Mouse (Mus musculus): ENCODE data around the gene Tbkbp1. TPM values are rescaled to one million over a fixed set of nuclear protein-coding genes. Genes with fewer than 3 reads are reported as not detected.
A peak's percentile ranks its signal among the peaks of the same experiment; 100 is the strongest.

The Tbkbp1 gene
- total RNA-seq, 2 experiments from 2014 or later, result 10.6 to 12.8 TPM

DNA sequence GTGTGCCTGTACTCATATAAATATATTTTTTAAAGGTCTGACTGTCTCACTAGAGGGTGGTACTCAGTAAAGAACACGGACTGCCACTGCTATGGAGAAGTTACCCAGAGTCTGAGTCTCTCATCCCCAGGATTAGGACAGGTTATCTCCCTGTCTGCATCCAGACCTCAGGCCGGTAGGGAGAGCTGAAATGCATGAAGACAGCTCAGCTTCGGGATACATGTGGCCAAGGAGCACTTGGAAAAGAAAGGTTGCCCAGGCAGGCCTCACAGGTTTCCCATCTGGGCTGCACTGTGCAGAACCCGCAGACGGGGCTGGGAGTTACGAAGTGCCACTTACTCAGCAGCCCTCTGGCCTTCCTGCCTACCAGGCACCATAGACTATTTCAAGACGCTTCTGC is 5.7 kb upstream of the Tbkbp1 start:
- DNase-seq, result no peak

DNA sequence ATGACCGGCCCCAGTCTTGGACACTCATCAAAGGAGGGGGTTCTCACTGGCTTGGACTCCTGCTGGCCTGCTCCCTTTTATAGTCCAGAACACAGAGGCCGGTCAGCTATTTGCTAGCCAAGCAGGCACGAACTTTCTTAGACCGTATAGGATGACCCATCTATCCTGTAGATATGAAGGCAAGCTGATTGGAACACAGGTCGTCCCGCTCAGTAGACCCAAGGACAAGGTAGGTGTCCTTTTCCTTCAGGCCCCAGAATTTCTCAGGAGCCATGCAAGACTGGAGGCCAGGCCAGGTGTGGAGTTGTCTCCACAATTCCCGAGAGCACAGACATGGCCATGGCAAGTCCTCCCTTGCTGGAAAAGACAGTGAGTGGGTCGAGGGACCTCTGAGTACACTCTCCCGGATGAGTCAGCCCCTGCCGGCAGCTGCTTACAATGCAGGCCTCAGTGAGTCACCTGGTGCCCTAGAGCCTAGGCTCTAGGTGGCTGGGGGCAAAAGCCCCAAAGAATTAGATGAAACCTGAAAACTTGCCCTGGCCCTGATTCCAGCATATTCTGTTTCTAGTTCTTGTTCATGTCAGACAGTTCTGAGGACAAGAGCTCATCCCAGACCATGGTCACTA is 1.5 kb upstream of the Tbkbp1 start:
- peak; percentile 72 to 73 for DNase-seq

DNA sequence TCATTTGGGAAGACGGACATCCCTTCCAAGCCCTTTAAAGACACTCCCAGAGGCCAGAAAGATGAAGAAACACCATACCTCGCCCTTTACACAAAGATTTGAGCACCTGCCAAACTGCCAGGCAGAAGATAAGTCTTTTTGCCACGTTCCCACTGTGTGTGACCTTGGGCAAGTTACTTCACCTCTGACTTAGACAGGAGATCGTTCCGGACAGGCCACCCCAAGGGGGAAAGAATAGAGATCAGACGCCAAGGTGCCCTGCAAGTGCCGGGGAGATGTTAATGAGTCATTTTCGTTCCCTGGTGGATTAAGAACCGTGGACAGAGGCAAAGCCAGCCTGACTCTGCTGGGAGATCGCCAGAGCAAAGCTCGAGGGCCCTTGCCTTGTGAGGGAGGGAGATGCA is 730 bp upstream of the Tbkbp1 start:
- DNase-seq, result peak; percentile 66 to 75

DNA sequence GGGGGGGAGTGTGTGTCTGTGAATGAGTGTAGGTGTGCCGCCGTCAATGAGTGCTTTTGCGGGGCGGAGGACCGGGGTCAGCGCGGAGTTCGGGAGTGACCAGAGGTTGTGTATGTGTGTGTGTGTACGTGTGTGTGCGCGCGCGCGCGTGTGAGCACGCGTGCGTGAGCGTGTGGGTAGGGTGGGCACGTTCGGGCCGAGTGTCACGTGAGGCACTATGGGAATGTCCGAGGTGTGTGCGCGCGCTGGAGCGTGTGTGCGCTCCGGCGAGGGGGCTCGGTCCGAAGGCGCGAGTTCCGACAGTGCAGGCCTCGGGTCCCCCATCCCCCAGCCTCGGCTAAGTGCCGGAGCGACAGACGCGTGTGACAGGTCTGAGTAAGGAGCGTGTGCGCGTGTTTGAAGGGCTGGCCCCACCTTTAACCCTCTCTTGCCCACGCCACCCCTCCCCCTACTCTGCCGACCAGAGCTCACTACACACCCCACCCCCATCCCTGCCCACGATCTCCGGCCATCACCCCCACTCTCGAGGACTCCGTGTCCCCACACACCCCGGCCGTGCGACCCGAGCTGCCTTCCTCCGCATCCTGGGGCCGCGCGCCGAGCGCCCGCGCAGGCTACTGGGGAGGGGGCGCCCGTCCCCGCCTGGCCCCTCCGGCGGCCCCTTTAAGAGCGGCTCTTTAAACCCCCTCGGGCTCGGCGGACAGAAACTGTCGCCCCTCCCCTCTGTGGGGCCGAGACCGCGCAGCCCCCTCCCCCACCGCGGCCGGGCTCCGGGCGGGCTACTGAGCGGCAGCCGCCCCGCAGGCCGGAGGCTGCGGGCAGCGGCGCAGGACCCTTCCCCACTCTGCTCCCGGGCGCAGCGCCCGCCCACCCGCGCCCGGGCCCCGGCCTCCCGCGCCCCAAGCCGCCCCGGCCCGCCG is 624 bp downstream of the Tbkbp1 start:
- peak; percentile 48 to 67 for DNase-seq

DNA sequence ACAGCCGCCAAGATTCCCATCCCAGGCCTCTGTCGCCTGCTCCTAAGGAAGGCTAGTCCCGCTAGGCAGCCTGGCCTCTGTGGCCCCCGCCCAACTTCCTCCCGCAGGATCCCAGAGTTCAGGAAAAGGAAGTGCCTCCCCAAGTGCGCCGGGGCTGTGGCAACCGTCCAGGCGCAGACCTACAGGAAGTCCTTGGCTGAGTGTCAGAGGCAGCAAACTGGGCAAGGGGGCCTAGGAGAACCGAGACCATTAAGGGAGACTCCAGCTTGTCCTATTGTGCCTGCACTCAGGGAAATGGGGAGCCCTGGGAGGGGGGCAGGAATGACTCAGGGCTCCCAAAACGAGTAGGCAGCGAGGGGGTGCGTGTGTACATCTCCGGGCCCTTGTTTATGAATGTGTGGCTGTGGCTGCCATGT is 1.3 kb downstream of the Tbkbp1 start:
- DNase-seq, result peak; percentile 77 to 83

DNA sequence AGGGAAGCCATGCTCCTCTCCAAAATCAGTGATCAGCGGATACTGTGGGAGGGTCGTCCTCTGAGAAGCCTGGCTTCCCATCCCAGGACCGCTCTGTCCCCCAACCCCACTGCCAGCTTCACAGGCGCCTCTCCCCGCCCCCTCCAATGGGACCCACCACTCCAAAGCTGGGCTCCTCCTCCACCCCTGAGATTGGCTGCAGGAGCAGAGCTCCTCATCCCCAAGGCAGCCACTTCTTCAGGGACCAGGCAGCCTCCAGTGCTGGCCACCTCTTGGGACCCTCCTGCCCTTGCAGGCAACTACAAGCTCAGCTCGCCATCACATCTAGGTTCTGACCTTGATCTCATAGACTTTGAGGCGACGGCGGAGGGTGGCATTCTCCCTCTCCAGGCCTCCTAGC is 2.3 kb downstream of the Tbkbp1 start:
- DNase-seq, result no peak

DNA sequence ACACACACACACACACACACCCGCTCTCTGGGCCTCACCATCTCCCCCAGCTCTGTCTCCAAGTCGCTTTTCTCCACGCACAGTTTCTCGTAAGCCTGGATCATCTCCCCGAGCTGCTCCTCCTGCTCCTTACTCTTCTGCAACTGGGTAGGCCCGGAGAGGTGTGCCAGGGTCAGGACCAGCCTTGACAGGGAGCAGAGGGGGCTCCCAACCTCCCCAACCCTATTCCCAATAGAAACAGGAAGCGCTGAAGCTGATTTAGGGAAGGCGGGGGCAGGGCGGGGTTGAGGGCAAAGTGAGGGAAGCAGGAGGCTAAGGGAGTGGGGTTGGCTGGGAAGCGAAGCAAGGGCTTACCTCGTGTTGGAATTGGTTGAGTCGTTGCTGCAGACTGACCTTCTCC is 2.7 kb downstream of the Tbkbp1 start:
- no peak for DNase-seq

DNA sequence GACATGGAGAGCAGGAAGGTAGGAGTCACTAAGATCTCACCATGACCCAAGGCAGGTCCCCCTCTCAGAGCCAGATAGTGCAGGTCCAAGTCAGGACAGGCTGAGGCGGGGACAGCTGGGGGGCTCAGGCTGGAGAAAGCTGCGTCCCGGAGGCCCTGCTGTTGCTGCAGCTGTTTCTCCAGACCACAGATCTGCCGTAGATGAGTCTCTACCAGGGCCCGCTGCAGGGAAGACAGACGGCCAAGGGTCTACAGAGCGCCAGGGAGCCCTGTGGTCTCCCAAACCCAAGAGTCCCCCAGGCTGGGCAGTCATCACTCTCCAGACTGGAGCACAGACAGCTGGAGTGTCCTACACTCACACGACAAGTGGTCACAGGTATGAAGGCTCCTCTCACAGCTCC is 4.0 kb downstream of the Tbkbp1 start:
- DNase-seq, result no peak

DNA sequence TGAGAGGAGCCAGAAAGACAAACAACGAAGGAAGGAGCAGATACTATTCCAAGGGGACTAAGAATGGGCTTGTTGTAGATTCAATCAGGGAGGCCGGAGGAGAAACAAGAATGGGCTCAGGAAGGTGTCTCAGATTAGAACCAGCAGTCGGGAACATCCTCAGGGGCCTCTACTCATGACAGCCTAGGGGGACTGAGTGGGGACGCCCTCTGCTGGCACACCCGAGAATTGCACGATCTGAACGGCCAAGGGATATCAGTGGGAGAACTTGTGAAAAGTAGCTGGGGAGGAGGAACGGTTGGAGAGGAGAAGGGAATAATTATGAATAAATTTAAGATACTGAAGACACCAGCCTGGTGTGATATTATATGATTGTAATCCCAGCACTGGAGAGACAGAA is 4.6 kb downstream of the Tbkbp1 start:
- DNase-seq, result peak; percentile 81 to 84

DNA sequence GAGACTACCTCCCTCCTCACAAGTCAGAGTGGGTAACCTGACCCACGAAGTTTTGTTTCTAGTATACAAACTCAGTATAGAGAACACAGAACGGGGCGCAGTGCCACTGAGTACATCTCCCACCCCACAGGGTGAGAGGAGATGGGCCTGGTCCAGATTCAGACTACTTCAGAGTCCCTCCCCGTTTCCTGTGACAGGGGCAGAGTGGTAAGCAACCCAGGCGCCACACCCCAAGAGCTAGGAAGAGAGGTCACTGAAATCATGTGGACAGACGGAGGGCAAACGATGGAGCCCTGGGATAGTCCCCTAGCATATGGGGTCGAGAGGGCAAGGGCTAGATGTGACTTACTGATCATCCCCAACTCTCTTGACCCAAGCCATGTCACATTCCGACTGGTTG is 5.3 kb downstream of the Tbkbp1 start:
- DNase-seq, result no peak

DNA sequence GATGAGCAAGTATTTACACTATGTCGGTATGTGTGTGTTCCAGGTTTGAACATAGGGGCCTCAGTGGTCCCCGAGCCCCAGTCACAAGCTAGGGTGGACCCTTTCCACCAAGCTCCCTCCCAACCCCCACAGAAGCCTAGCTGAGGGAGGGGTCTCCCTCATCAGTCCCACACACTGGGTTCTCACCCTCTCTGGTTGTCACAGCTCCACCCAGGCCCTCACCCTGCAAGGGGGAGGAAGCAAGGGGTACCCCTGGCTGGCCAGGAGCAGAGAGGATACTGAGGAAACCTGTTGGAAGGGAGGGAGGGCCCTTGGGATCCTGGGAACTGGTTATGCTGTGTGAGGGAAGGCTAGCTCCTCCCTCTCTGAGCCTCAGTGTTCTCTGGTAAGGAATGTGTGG is 6.0 kb downstream of the Tbkbp1 start:
- no peak for DNase-seq

DNA sequence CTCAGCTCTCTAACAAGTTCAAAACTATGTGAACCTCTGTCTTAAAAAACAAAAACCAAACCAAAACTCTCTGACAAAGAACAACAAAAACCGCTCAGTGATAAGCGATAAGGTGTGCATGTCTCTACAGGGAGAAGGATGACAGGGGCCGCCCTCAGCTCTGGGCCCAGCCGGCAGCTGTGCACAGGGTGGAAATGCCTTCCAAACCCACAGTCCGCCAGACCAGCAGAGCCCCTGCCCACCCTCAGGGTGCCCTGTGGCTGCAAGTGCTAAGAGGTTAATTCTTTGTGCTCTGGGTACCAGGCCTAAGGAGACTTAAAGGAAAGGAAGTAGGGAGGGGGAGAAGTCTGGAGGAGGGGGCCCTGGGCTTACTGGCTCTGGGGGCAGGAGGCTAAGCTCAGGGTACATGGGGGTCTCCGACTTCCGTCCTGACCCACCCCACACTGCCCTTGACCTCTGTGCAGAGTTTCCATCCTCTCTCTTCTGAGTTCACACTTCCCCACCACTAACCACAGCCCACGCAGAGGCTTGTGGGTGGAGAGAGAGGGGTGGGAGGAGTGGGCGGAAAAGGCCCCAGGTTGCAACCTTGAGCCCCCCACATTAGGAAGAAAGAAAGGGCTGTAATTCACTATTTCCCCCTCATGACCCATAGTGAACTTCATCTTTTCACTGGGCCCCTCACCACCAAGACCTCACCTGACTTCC is 7.9 kb downstream of the Tbkbp1 start:
- DNase-seq, result no peak

DNA sequence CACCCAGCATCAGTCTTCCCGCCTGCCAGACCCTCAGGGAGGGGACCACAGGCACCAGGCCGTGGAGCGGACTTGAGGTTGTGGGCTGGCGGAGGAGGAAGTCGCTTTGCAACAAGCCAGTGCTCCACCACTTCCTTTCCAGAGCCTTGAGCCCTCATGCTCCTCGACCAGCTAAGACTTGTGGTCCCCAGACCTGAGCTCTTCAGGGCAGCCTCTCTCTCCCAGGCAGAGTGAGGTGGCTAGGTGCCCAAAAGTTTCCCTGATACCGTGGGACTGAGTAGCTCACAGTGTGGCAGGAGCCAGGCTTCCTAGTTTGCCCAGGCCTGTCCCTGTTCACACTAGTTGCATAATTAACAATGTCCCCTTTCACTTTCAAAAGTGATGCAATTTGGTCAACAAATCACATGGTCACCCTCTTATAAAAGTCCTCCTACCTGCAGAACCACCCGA is 9.1 kb downstream of the Tbkbp1 start:
- no peak for DNase-seq

DNA sequence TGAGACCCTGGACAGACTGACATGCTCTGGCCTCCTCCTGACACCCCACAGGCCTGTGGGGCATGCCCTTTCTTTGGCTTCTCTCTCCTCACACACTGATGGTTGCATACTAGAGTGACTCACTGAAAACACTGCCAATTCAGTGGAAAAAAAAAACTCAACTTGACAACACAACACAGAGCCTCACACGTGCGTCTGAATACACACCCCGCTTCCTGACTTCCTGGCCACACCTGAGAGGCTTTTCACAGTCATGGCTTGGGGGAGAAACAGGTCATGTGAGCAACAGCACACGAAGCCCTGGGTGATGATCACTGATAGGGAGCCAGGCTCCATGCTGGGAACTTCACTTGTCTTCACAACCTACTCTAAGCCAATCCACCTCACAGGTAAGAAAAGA is 10.5 kb downstream of the Tbkbp1 start:
- no peak for DNase-seq

DNA sequence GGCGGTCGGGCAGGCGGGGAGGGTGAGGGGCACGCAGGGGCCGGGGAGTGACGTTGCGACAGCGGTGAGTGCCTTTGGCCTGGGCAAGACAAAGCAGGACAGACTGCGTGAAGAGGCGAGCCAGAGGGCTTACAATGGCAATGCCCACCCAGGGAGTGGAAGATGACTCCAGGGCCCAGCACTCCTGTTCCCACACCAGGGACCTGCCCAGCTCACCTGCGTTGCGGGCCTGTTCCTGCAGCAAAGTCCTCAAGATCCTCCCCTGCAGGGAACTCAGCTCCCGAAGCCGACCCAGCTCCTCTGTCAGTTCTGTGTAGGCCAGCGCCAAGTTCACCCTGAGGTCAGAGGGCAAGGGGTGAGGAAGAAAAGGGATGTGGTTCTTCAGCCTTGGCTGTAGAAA is 12.0 kb downstream of the Tbkbp1 start:
- no peak for DNase-seq

DNA sequence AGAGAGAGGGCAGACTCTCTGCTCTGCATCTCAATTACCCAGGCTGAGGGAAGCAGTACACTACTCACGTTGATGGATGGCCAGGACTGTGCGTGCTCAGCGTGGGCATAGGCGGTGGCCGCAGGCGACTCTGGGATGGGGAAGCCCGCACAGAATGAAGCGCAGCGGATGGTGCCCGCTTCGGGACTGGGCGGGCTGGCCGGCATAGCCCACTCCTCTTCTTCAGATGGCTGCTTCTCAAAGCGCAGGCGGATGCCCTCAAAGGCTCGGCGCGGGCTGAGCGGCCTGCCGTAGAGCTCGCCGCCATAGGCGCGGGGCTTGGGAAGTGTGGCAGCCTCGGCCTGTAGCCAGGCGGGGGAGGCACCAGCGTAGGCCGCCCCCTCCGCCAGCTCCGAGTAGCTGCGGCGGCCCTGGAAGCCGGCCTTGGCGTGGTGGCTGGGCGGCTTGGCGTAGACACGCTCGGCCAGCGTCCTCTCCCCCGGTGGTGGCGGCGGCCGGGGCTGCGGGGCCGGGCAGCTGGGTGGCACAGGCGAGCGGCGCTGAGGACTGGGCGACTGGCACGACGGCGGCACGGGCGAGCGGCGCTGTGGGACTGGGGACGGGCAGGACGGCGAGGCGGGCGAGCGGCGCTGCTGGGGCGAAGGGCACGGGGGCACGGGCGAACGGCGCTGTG is 12.6 kb downstream of the Tbkbp1 start:
- DNase-seq, result peak; percentile 73 to 78

DNA sequence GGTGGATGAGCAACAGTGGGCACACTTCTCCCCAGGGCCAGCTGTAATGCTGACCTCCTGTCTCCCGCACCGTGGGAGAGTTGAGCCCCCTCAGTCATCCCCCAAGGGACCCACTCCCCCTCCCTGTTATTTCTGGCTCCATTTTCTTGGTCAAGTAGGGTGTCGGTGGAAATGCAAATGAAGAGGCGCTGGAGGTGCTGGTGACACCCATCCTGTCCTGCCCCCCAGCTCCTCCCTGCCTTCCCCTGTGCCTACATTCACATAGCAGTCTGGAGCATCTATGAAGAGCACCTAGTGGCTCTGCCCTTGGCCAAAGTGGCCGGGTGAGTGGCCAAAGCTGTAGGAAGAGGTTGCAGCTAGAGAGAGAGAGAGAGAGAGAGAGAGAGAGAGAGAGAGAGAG is 18.0 kb downstream of the Tbkbp1 start:
- no peak for DNase-seq

DNA sequence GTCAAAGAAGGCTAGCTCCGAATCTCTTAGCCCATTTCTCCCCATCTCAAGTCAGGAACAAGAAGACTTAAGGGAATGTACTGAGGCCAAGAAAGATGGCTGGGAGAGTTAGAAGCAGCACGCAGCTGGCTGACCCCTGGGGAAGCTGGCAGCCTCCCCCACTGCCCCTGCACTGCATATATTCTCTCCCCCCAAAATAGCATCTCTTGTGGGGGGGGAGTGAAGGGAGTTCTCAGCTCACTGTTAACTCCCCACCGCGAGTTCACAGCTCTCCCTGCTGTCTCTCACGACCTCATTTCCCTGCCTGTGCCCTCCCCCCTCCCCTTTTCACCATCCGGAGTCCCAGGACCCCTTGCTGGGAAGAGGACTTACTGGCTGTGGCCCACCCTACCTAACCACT is 19.1 kb downstream of the Tbkbp1 start:
- DNase-seq, result no peak

DNA sequence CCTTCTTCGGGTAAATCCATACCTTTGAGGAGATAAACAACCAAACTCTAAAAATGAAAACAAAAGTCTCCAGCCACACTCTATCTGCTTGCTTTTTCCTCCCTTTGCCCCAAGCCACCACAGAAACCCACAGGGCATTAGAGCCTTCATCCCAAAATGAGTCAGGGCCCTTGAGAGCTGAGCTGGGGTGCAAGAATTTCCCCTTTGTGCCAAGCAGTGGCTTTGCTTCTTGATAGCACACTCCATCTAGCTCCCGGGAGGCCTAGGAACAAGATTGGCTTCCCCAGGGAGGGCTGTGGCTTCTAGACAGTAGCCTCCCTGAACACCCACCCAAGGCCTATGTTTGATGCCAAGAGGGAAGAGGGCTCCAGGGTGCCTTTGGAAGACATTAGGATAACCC is 19.6 kb downstream of the Tbkbp1 start:
- DNase-seq, result no peak

DNA sequence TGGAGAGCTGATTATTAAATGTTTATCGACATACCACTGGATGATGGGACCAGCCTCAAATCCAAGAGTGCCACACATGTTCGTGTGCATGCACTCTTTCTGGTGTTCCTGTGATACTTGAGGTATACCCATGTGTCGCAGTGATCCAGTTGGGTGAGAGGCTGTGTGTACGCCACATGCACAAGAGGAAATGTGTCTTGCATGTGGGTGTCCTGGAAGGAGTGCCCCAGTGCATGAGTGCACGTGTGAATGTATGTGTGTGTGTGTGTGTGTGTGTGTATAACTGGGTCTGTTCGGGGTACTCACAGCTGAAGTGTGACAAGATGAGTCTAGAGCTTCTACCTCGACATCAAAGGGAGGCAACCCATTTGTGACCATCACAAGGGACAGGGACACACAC is 21.0 kb downstream of the Tbkbp1 start:
- no peak for DNase-seq

DNA sequence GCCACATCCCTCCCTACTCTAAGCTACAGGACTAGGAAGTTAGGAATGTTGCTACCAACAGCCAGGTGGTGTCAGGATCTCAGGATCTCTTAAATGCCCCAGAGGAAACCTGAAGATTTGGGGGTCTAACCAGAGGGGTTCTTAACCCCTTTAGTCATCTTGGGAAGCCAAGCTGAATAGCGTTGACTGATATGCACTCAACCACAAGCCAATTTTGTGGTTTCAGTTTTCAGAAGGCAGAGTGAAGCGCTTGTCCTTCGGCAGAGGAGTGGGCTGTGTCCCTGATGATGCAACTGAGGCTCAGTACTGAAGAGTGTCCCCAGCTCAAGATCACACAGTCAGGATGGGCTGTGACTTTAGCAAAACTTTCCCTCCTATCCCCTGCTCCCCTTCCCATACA is 22.3 kb downstream of the Tbkbp1 start:
- DNase-seq, result no peak

DNA sequence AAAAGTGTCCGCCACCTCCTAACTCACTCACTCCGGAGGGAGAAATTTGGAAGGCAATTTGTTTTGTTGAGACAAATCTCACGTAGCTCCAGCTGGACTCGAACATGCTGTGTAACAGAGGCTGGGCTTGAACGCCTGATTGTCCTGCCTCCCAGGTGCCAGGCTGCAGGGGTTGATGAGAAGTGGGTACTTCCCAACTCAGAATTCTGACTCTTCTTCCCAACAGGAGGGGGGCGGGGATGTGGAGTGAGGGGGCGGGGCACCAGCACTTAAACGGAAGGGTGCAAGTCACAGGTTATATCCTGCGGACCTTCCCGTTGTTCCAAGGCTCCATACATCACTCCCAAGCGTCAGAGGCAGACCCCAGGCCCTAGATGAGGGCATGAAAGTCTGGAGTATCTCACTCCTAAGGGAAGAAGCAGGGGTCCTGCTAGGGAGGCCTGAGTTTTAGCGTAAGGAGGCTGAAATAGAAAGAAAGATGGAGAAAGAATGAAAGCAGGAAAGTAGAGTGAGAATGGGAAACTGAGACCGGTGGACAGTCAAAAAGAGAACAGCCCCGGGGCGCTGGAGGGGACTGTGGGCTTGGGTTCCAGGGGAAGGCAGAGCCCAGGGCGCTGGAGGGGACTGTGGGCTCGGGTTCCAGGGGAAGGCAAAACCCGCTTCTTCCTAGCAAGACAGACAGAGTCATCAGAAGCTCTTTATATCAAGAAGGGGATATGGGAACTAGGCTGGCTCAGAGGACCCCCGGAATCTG is 23.6 kb downstream of the Tbkbp1 start:
- DNase-seq, result no peak

All from adrenal gland, postnatal 36 days (tissue).